Mouse (Mus musculus): Measurements from ENCODE around the gene Cep295nl. TPM values are rescaled to one million over a fixed set of nuclear protein-coding genes. Genes with fewer than 3 reads are reported as not detected.
"Not testable (repeated sequence)": the region's sequence is repeated elsewhere in the genome, so short reads cannot be mapped to it uniquely, and the experiment has no call there.

The Cep295nl gene
- polyA plus RNA-seq (2017; shearing (Covaris generic)) = under 1 TPM; 0.24 to 0.45 TPM

GRCm38 (mm10) chr11:118342400-118342981 is at the start of gene Cep295nl:
Gene Cep295nl (minus strand): TSS chr11:118342500.
- peak; percentile 50 for ATAC-seq

GRCm38 (mm10) chr11:118387816-118388215 is 45.5 kb upstream of the Cep295nl start:
- not testable (repeated sequence) for ATAC-seq

- ATAC-seq = no peak
Measured at GRCm38 (mm10) chr11:118379251-118380009, 37.1 kb upstream of the Cep295nl start.

GRCm38 (mm10) chr11:118378656-118379055 is 36.4 kb upstream of the Cep295nl start:
- no peak for ATAC-seq

GRCm38 (mm10) chr11:118376323-118376722 is 34.0 kb upstream of the Cep295nl start:
- not testable (repeated sequence) for ATAC-seq

GRCm38 (mm10) chr11:118375881-118376280 is 33.6 kb upstream of the Cep295nl start:
- ATAC-seq = no peak

GRCm38 (mm10) chr11:118375461-118375860 is 33.2 kb upstream of the Cep295nl start:
- ATAC-seq = no peak

GRCm38 (mm10) chr11:118375006-118375405 is 32.7 kb upstream of the Cep295nl start:
- ATAC-seq = no peak

GRCm38 (mm10) chr11:118374506-118374905 is 32.2 kb upstream of the Cep295nl start:
- ATAC-seq = no peak

- ATAC-seq = no peak
Measured at GRCm38 (mm10) chr11:118372641-118373040, 30.3 kb upstream of the Cep295nl start.

- ATAC-seq = no peak
Measured at GRCm38 (mm10) chr11:118371876-118372275, 29.6 kb upstream of the Cep295nl start.

GRCm38 (mm10) chr11:118369657-118370056 is 27.4 kb upstream of the Cep295nl start:
- no peak for ATAC-seq

GRCm38 (mm10) chr11:118369251-118369650 is 27.0 kb upstream of the Cep295nl start:
- no peak for ATAC-seq

- no peak for ATAC-seq
Measured at GRCm38 (mm10) chr11:118368330-118368729, 26.0 kb upstream of the Cep295nl start.

GRCm38 (mm10) chr11:118366559-118366958 is 24.3 kb upstream of the Cep295nl start:
- ATAC-seq = no peak

- no peak for ATAC-seq
Measured at GRCm38 (mm10) chr11:118366108-118366507, 23.8 kb upstream of the Cep295nl start.

- ATAC-seq = no peak
Measured at GRCm38 (mm10) chr11:118365171-118365570, 22.9 kb upstream of the Cep295nl start.

GRCm38 (mm10) chr11:118364021-118364420 is 21.7 kb upstream of the Cep295nl start:
- ATAC-seq = no peak

GRCm38 (mm10) chr11:118362971-118363518 is 20.7 kb upstream of the Cep295nl start:
- peak; percentile 47 for ATAC-seq

- no peak for ATAC-seq
Measured at GRCm38 (mm10) chr11:118362501-118362900, 20.2 kb upstream of the Cep295nl start.

GRCm38 (mm10) chr11:118360907-118361341 is 18.6 kb upstream of the Cep295nl start:
- peak; percentile 71 for ATAC-seq

GRCm38 (mm10) chr11:118360491-118360890 is 18.2 kb upstream of the Cep295nl start:
- no peak for ATAC-seq

- no peak for ATAC-seq
Measured at GRCm38 (mm10) chr11:118355640-118356039, 13.3 kb upstream of the Cep295nl start, which contains the start of gene Timp2. Gene Timp2 (minus strand): TSS chr11:118355740.

GRCm38 (mm10) chr11:118355205-118355604 is 12.9 kb upstream of the Cep295nl start:
- peak; percentile 91 for ATAC-seq

Measured in activated CD4-positive, CD25-positive, alpha-beta regulatory T cell, adult 4 months (primary cell).